Mouse (Mus musculus): ENCODE data around the gene Ccng1. TPM values are rescaled to one million over a fixed set of nuclear protein-coding genes. Genes with fewer than 3 reads are reported as not detected.
A peak's percentile ranks its signal among the peaks of the same experiment; 100 is the strongest.

The Ccng1 gene
- 28.8 and 30.5 TPM in 2 replicates for polyA plus RNA-seq (2015; fragmentation: Nextera tagmentation; extraction: Ambion mirVana)

GRCm38 (mm10) chr11:40755109-40755627 is at the start of gene Ccng1:
Gene Ccng1 (minus strand): TSS chr11:40755311.
- H3K4me3 ChIP-seq = peak within 1 kb of the TSS; percentile 75
- no peaks in the 10 kb centered on the region for H3K27me3 ChIP-seq
- peak within 1 kb of the TSS; percentile 88 for H3K4me2 ChIP-seq (replicated peaks)
- H3K9me3 ChIP-seq = no peaks in the 10 kb centered on the region
- H3K9ac ChIP-seq (replicated peaks) = peak within 1 kb of the TSS; percentile 79
- ATAC-seq (replicated peaks) = peak; percentile 99
- under 1% methylated on average over 25 of the region's 25 CpGs for WGBS
- peaks cover 13% of the 10 kb centered on the region for H3K4me1 ChIP-seq
- H3K36me3 ChIP-seq = no peaks in the 10 kb centered on the region
- peak within 1 kb of the TSS; percentile 4 for H3K27ac ChIP-seq (replicated peaks)

- Histone ChIP-seq H3K27me3 (no peaks in the 10 kb centered on the region), H3K4me3 (no peak overlapping the region), H3K4me1 (no peaks in the 10 kb centered on the region), H3K4me2 (replicated peaks) (no peak overlapping the region), H3K27ac (replicated peaks) (no peak overlapping the region), H3K9ac (replicated peaks) (no peak overlapping the region), H3K9me3 (no peaks in the 10 kb centered on the region), H3K36me3 (no peaks in the 10 kb centered on the region)
- WGBS = 23% methylated on average over 5 of the region's 5 CpGs
- no peak for ATAC-seq (replicated peaks)
These were observed 35.2 kb upstream of the Ccng1 start for GRCm38 (mm10) chr11:40790307-40790706.

- H3K9me3 ChIP-seq = no peaks in the 10 kb centered on the region
- no peak overlapping the region for H3K4me3 ChIP-seq
- no peak overlapping the region for H3K27ac ChIP-seq (replicated peaks)
- no peak for ATAC-seq (replicated peaks)
- H3K36me3 ChIP-seq = no peaks in the 10 kb centered on the region
- WGBS = 34% methylated on average over 4 of the region's 4 CpGs
- no peaks in the 10 kb centered on the region for H3K27me3 ChIP-seq
- H3K4me2 ChIP-seq (replicated peaks) = no peak overlapping the region
- H3K9ac ChIP-seq (replicated peaks) = no peak overlapping the region
- no peaks in the 10 kb centered on the region for H3K4me1 ChIP-seq
These were observed 34.6 kb upstream of the Ccng1 start for GRCm38 (mm10) chr11:40789701-40790100.

- no peak for ATAC-seq (replicated peaks)
- Histone ChIP-seq H3K4me3 (no peak overlapping the region), H3K27me3 (no peaks in the 10 kb centered on the region), H3K27ac (replicated peaks) (no peak overlapping the region), H3K4me1 (0 out of 2 replicates have a peak, but pooled peaks cover 2% of the 10 kb centered on the region), H3K9me3 (no peaks in the 10 kb centered on the region), H3K36me3 (no peaks in the 10 kb centered on the region), H3K4me2 (replicated peaks) (no peak overlapping the region), H3K9ac (replicated peaks) (no peak overlapping the region)
- WGBS = 85% methylated on average over 2 of the region's 2 CpGs
These were observed 31.8 kb upstream of the Ccng1 start for GRCm38 (mm10) chr11:40786900-40787299.

GRCm38 (mm10) chr11:40784326-40784725 is 29.2 kb upstream of the Ccng1 start:
- Histone ChIP-seq H3K27ac (replicated peaks) (peak overlapping the region; percentile 73), H3K4me3 (no peak overlapping the region), H3K4me1 (0 out of 2 replicates have a peak, but pooled peaks cover 8% of the 10 kb centered on the region), H3K9me3 (no peaks in the 10 kb centered on the region), H3K27me3 (no peaks in the 10 kb centered on the region), H3K4me2 (replicated peaks) (no peak overlapping the region), H3K36me3 (no peaks in the 10 kb centered on the region), H3K9ac (replicated peaks) (no peak overlapping the region)
- ATAC-seq (replicated peaks) = 0 out of 2 replicates have a peak, but pooled peaks have one; percentile 35
- WGBS = 59% methylated on average over 8 of the region's 8 CpGs

GRCm38 (mm10) chr11:40783346-40783745 is 28.2 kb upstream of the Ccng1 start:
- WGBS = 70% methylated on average over 1 of the region's 1 CpGs
- no peaks in the 10 kb centered on the region for H3K27me3 ChIP-seq
- H3K27ac ChIP-seq (replicated peaks) = 0 out of 2 replicates have a peak overlapping the region, but pooled peaks have one; percentile 73
- no peak overlapping the region for H3K4me3 ChIP-seq
- no peak overlapping the region for H3K9ac ChIP-seq (replicated peaks)
- H3K36me3 ChIP-seq = no peaks in the 10 kb centered on the region
- no peak for ATAC-seq (replicated peaks)
- H3K9me3 ChIP-seq = no peaks in the 10 kb centered on the region
- 0 out of 2 replicates have a peak, but pooled peaks cover 8% of the 10 kb centered on the region for H3K4me1 ChIP-seq
- no peak overlapping the region for H3K4me2 ChIP-seq (replicated peaks)

- H3K27ac ChIP-seq (replicated peaks) = no peak overlapping the region
- H3K4me3 ChIP-seq = no peak overlapping the region
- no peak overlapping the region for H3K4me2 ChIP-seq (replicated peaks)
- 38% methylated on average over 2 of the region's 2 CpGs for WGBS
- H3K36me3 ChIP-seq = no peaks in the 10 kb centered on the region
- no peaks in the 10 kb centered on the region for H3K27me3 ChIP-seq
- H3K9ac ChIP-seq (replicated peaks) = no peak overlapping the region
- H3K4me1 ChIP-seq = 0 out of 2 replicates have a peak, but pooled peaks cover 8% of the 10 kb centered on the region
- H3K9me3 ChIP-seq = no peaks in the 10 kb centered on the region
- ATAC-seq (replicated peaks) = peak; percentile 66
These were observed 26.7 kb upstream of the Ccng1 start for GRCm38 (mm10) chr11:40781857-40782256.

GRCm38 (mm10) chr11:40775315-40776269 is 20.5 kb upstream of the Ccng1 start:
- no peak overlapping the region for H3K27ac ChIP-seq (replicated peaks)

GRCm38 (mm10) chr11:40764690-40765089 is 9.6 kb upstream of the Ccng1 start:
- Histone ChIP-seq H3K4me2 (replicated peaks) (no peak overlapping the region), H3K27me3 (no peaks in the 10 kb centered on the region), H3K27ac (replicated peaks) (no peak overlapping the region), H3K9ac (replicated peaks) (no peak overlapping the region), H3K4me1 (no peaks in the 10 kb centered on the region), H3K36me3 (no peaks in the 10 kb centered on the region), H3K4me3 (no peak overlapping the region), H3K9me3 (no peaks in the 10 kb centered on the region)
- 85% methylated on average over 4 of the region's 4 CpGs for WGBS
- no peak for ATAC-seq (replicated peaks)

More at GRCm38 (mm10) chr11:40775315-40776269, 20.5 kb upstream of the Ccng1 start:
- no peak overlapping the region for H3K9ac ChIP-seq (replicated peaks)
- H3K4me3 ChIP-seq = no peak overlapping the region
- H3K27me3 ChIP-seq = no peaks in the 10 kb centered on the region
- no peaks in the 10 kb centered on the region for H3K36me3 ChIP-seq
- peaks cover 3% of the 10 kb centered on the region for H3K4me1 ChIP-seq
- no peaks in the 10 kb centered on the region for H3K9me3 ChIP-seq
- 40% methylated on average over 12 of the region's 12 CpGs for WGBS
- ATAC-seq (replicated peaks) = no peak
- no peak overlapping the region; the same call in 1 of the 2 replicates for H3K4me2 ChIP-seq (replicated peaks)

GRCm38 (mm10) chr11:40763395-40763794 is 8.3 kb upstream of the Ccng1 start:
- no peaks in the 10 kb centered on the region for H3K27me3 ChIP-seq
- H3K36me3 ChIP-seq = no peaks in the 10 kb centered on the region
- H3K27ac ChIP-seq (replicated peaks) = no peak overlapping the region
- no peak overlapping the region for H3K4me3 ChIP-seq
- H3K9ac ChIP-seq (replicated peaks) = no peak overlapping the region
- no peaks in the 10 kb centered on the region for H3K9me3 ChIP-seq
- no peaks in the 10 kb centered on the region for H3K4me1 ChIP-seq
- ATAC-seq (replicated peaks) = no peak
- 24% methylated on average over 2 of the region's 2 CpGs for WGBS
- H3K4me2 ChIP-seq (replicated peaks) = no peak overlapping the region

- Histone ChIP-seq H3K9me3 (no peaks in the 10 kb centered on the region), H3K4me2 (replicated peaks) (no peak overlapping the region), H3K27me3 (no peaks in the 10 kb centered on the region), H3K9ac (replicated peaks) (no peak overlapping the region), H3K4me1 (peaks cover 7% of the 10 kb centered on the region), H3K4me3 (no peak overlapping the region), H3K36me3 (no peaks in the 10 kb centered on the region), H3K27ac (replicated peaks) (no peak overlapping the region)
- ATAC-seq (replicated peaks) = no peak
- WGBS = 80% methylated on average over 8 of the region's 8 CpGs
These were observed 4.8 kb upstream of the Ccng1 start for GRCm38 (mm10) chr11:40759896-40760295.

GRCm38 (mm10) chr11:40755968-40756367 is 857 bp upstream of the Ccng1 start:
- Histone ChIP-seq H3K27ac (replicated peaks) (0 out of 2 replicates have a peak overlapping the region, but pooled peaks have one; percentile 4), H3K4me3 (peak overlapping the region; percentile 75), H3K9me3 (no peaks in the 10 kb centered on the region), H3K9ac (replicated peaks) (no peak overlapping the region), H3K4me1 (peaks cover 13% of the 10 kb centered on the region), H3K36me3 (no peaks in the 10 kb centered on the region), H3K27me3 (no peaks in the 10 kb centered on the region), H3K4me2 (replicated peaks) (peak overlapping the region; percentile 88)
- no peak for ATAC-seq (replicated peaks)
- 85% methylated on average over 8 of the region's 8 CpGs for WGBS

All from forebrain, embryonic 15.5 days (tissue).